Mouse (Mus musculus): ENCODE data around the gene Atp6ap1l. TPM values are rescaled to one million over a fixed set of nuclear protein-coding genes. Genes with fewer than 3 reads are reported as not detected.

The Atp6ap1l gene
- polyA plus RNA-seq (2014; fragmentation: Illumina TruSeq; extraction: RNeasy Lipid Tissue Mini Kit (QIAGEN cat#74804); ENCODE audit: low replicate concordance) = not detected

GRCm38 (mm10) chr13:90905176-90905575 is at the start of gene Atp6ap1l:
Gene Atp6ap1l (minus strand): TSS chr13:90905355.

GRCm38 (mm10) chr13:90922751-90923612 is 17.8 kb upstream of the Atp6ap1l start, which contains the start of gene Rps23:
Gene Rps23 (plus strand): TSS chr13:90922958.

Other genes with a start within 250 kb of the Atp6ap1l start
- 829 TPM for gene Rps23, start 17.6 kb upstream of the Atp6ap1l start, polyA plus RNA-seq (2014; fragmentation: Illumina TruSeq; extraction: RNeasy Lipid Tissue Mini Kit (QIAGEN cat#74804); ENCODE audit: low replicate concordance)

Measured in small intestine, adult 10 weeks (tissue).